Comparison of ENCODE assay signal across 8 mouse cellular contexts in genomic region chr2:165855641-165856301, GRCm38 (mm10). TPM values are rescaled to one million over a fixed set of nuclear protein-coding genes. Genes with fewer than 3 reads are reported as not detected.
DNase-seq lines count a peak whose midpoint lies in the region; ATAC-seq and TF ChIP-seq lines count a peak whose summit lies in the region.

No protein-coding gene starts in this region.

- peak overlapping the region; percentile 1; the same call in 1 of the 2 replicates for H3K9ac ChIP-seq in heart, embryonic 12.5 days

- H3K79me2 ChIP-seq in myocyte (ENCODE audit: control insufficient read depth, insufficient read depth) = peaks cover 69% of the 10 kb centered on the region

- no peaks in the 10 kb centered on the region for H3K27me3 ChIP-seq in thymus, adult 2 months (ENCODE audit: control insufficient read depth, insufficient read depth, low read length)
- no peaks in the 10 kb centered on the region for H3K27me3 ChIP-seq in heart, embryonic 12.5 days (replicated peaks)
- no peaks in the 10 kb centered on the region for H3K27me3 ChIP-seq in myocyte (ENCODE audit: control insufficient read depth, insufficient read depth, insufficient read length)

- peaks cover 9% of the 10 kb centered on the region; the same call in 1 of the 2 replicates for H3K36me3 ChIP-seq in thymus, adult 2 months (ENCODE audit: control insufficient read depth, insufficient read depth, low read length)
- peaks cover 25% of the 10 kb centered on the region for H3K36me3 ChIP-seq in heart, embryonic 12.5 days
- peaks cover 5% of the 10 kb centered on the region for H3K36me3 ChIP-seq in myocyte (ENCODE audit: control insufficient read depth, insufficient read depth)

- H3K4me2 ChIP-seq in heart, embryonic 12.5 days = no peak overlapping the region
- H3K4me2 ChIP-seq in myocyte (ENCODE audit: low read depth) = peak overlapping the region; percentile 91

- no peak for TF ChIP-seq CTCF in thymus, adult 2 months (IDR thresholded peaks at IDR 0.05; ENCODE audit: borderline replicate concordance, control insufficient read depth, extremely low read depth, insufficient read depth, low read length, poor library complexity)

- H3K4me3 ChIP-seq in thymus, adult 2 months (ENCODE audit: control insufficient read depth, insufficient read depth, low read length) = no peak overlapping the region
- H3K4me3 ChIP-seq in heart, embryonic 12.5 days = no peak overlapping the region
- no peak overlapping the region for H3K4me3 ChIP-seq in myocyte

- no peak for ATAC-seq in heart, embryonic 12.5 days (ENCODE audit: insufficient number of reproducible peaks, low FRiP score)

- DNase-seq in adrenal gland, postnatal 14 days = peak; percentile 70
- no peak for DNase-seq in adrenal gland, adult 8-10 months
- no peak for DNase-seq in thymus, adult 2 months
- DNase-seq in thymus, postnatal 25 days = no peak
- DNase-seq in layer of hippocampus, adult 8-10 months (ENCODE audit: low spot score in 2 of 2) = peak; percentile 76 to 81
- DNase-seq in testis, postnatal 10 days (ENCODE audit: low spot score) = no peak

- WGBS in thymus, adult 2 months = 91% methylated on average over 6 of the region's 6 CpGs
- 63% methylated on average over 6 of the region's 6 CpGs for WGBS in heart, embryonic 12.5 days

- no peak for TF ChIP-seq POLR2A in thymus, adult 2 months (IDR thresholded peaks at IDR 0.05; ENCODE audit: control insufficient read depth, extremely low read depth, insufficient read depth, low read length, poor library complexity)
- peak; percentile 20 for TF ChIP-seq POLR2A in myocyte (IDR thresholded peaks at IDR 0.05; ENCODE audit: insufficient read length, low read depth)

- peaks cover 74% of the 10 kb centered on the region for H3K4me1 ChIP-seq in thymus, adult 2 months (replicated peaks; ENCODE audit: control insufficient read depth, insufficient read depth, low read length)
- peaks cover 99% of the 10 kb centered on the region for H3K4me1 ChIP-seq in heart, embryonic 12.5 days (replicated peaks)

- 0 out of 2 replicates have a peak overlapping the region, but pooled peaks have one; percentile 16 for H3K27ac ChIP-seq in thymus, adult 2 months (ENCODE audit: control insufficient read depth, insufficient read depth, low read length)
- peak overlapping the region; percentile 91; the same call in 1 of the 2 replicates for H3K27ac ChIP-seq in heart, embryonic 12.5 days (ENCODE audit: poor library complexity, severe bottlenecking)

- H3ac ChIP-seq in myocyte (ENCODE audit: control insufficient read depth, insufficient read length) = no peak overlapping the region

- no peaks in the 10 kb centered on the region for H3K9me3 ChIP-seq in heart, embryonic 12.5 days (replicated peaks)

TF ChIP-seq in myocyte, 11 proteins besides CTCF, POLR2A, EP300 and RAD21:
- TF ChIP-seq SRF (IDR thresholded peaks at IDR 0.05; ENCODE audit: control insufficient read depth, insufficient read length, low read depth) (no peak), MAX (IDR thresholded peaks at IDR 0.05; ENCODE audit: low read depth) (no peak), MYOD1 (IDR thresholded peaks at IDR 0.05; ENCODE audit: control insufficient read depth in 1 of 3, insufficient read length in 2 of 3, low read depth in 2 of 3) (peak in 2 of 3 experiments; percentile 53 to 74), CEBPB (IDR thresholded peaks at IDR 0.05; ENCODE audit: insufficient read depth, poor library complexity, severe bottlenecking) (peak; percentile 49; the same call in 1 of the 2 replicates), MYOG (IDR thresholded peaks at IDR 0.05; ENCODE audit: control insufficient read depth in 1 of 3, insufficient read depth in 1 of 3, insufficient read length in 2 of 3, low read depth in 2 of 3) (peak in 2 of 3 experiments; percentile 25 to 73), E2F4 (IDR thresholded peaks at IDR 0.05; ENCODE audit: insufficient read depth) (no peak)

RNA-seq across cellular contexts. Expression of gene Zmynd8, which starts 43.0 kb away (rescaled TPM):
- total RNA-seq in adrenal gland, postnatal 14 days (2021) = 45.8 and 59.2 TPM in 2 replicates
- 10 to 100 TPM; 51.7 to 94.5 (median 70.6) TPM for total RNA-seq in adrenal gland, adult 8-10 months (2022)
- polyA plus RNA-seq in thymus, adult 2 months (2012; rRNA removed) = 30.3 and 30.9 TPM in 2 replicates
- polyA plus RNA-seq in heart, embryonic 12.5 days (2016; fragmentation: Nextera tagmentation; extraction: Ambion mirVana) = 44.7 and 48.0 TPM in 2 replicates
- total RNA-seq in layer of hippocampus, adult 8-10 months (2022) = 100 to 1,000 TPM; 128 to 162 (median 147) TPM
- 20.9 TPM for polyA plus RNA-seq in myocyte (2012; fragmentation: generic; extraction: Trizol)

Comparison
In these comparisons a context has a peak if more than half of its experiments do, and no peak if none do; other contexts are left out.
1. DNase-seq: peak in adrenal gland, postnatal 14 days (single experiment) and layer of hippocampus, adult 8-10 months (2 of 2); none in adrenal gland, adult 8-10 months (single experiment), thymus, adult 2 months (single experiment), thymus, postnatal 25 days (single experiment) and testis, postnatal 10 days (single experiment).